17 mouse cellular contexts compared by ENCODE assay signal in genomic region chr5:7995288-7995897, GRCm38 (mm10). TPM values are rescaled to one million over a fixed set of nuclear protein-coding genes. Genes with fewer than 3 reads are reported as not detected.
A peak's percentile ranks its signal among the peaks of the same experiment; 100 is the strongest.
DNase-seq lines count a peak whose midpoint lies in the region; ATAC-seq and TF ChIP-seq lines count a peak whose summit lies in the region.
"Had no signal": no experiment of that assay in that cellular context is flagged by ENCODE, and none has a peak within 500 bp of the region (broad histone marks: within the 10 kb centered on the region; RNA-seq: fewer than 3 reads in every experiment).

No protein-coding gene starts in this region.

- H3K4me3 ChIP-seq in intestine, embryonic 14.5 days (ENCODE audit: low read depth, low read length): no peak overlapping the region
- H3K4me3 ChIP-seq in intestine, postnatal 0 days (ENCODE audit: low read depth, low read length): no peak overlapping the region
- no peak overlapping the region for H3K4me3 ChIP-seq in neural tube, embryonic 11.5 days (ENCODE audit: low read depth, low read length)
- H3K4me3 ChIP-seq in midbrain, embryonic 13.5 days (replicated peaks): no peak overlapping the region
- H3K4me3 ChIP-seq: forebrain, embryonic 15.5 days; heart, adult 2 months; neural tube, embryonic 13.5 days had no signal

- H3K9me3 ChIP-seq in intestine, embryonic 14.5 days (ENCODE audit: control insufficient read depth, low read length): no peaks in the 10 kb centered on the region
- H3K9me3 ChIP-seq in intestine, postnatal 0 days (ENCODE audit: control insufficient read depth): no peaks in the 10 kb centered on the region
- no peaks in the 10 kb centered on the region for H3K9me3 ChIP-seq in neural tube, embryonic 11.5 days (ENCODE audit: control insufficient read depth, low read length)
- no peaks in the 10 kb centered on the region for H3K9me3 ChIP-seq in midbrain, embryonic 13.5 days
- H3K9me3 ChIP-seq: forebrain, embryonic 15.5 days; neural tube, embryonic 13.5 days had no signal

- H3K4me1 ChIP-seq in intestine, embryonic 14.5 days (replicated peaks; ENCODE audit: control insufficient read depth, insufficient read depth, low read length): no peaks in the 10 kb centered on the region
- no peaks in the 10 kb centered on the region for H3K4me1 ChIP-seq in intestine, postnatal 0 days (replicated peaks; ENCODE audit: control insufficient read depth, insufficient read depth, low read length)
- H3K4me1 ChIP-seq in neural tube, embryonic 11.5 days (ENCODE audit: control insufficient read depth, insufficient read depth, low read length): no peaks in the 10 kb centered on the region
- no peaks in the 10 kb centered on the region for H3K4me1 ChIP-seq in midbrain, embryonic 13.5 days (replicated peaks)
- H3K4me1 ChIP-seq: neural tube, embryonic 13.5 days had no signal

- no peak overlapping the region for H3K4me2 ChIP-seq in intestine, embryonic 14.5 days (ENCODE audit: low read length)
- H3K4me2 ChIP-seq in intestine, postnatal 0 days (replicated peaks; ENCODE audit: low read depth): no peak overlapping the region
- no peak overlapping the region for H3K4me2 ChIP-seq in neural tube, embryonic 11.5 days (ENCODE audit: low read depth)
- no peak overlapping the region for H3K4me2 ChIP-seq in midbrain, embryonic 13.5 days (replicated peaks)
- H3K4me2 ChIP-seq: forebrain, embryonic 15.5 days; neural tube, embryonic 13.5 days had no signal

- H3K36me3 ChIP-seq in intestine, embryonic 14.5 days (ENCODE audit: control insufficient read depth, insufficient read depth, low read length): no peaks in the 10 kb centered on the region
- no peaks in the 10 kb centered on the region for H3K36me3 ChIP-seq in intestine, postnatal 0 days (ENCODE audit: control insufficient read depth, insufficient read depth)
- no peaks in the 10 kb centered on the region for H3K36me3 ChIP-seq in neural tube, embryonic 11.5 days (ENCODE audit: control insufficient read depth, insufficient read depth, low read length)
- no peaks in the 10 kb centered on the region for H3K36me3 ChIP-seq in midbrain, embryonic 13.5 days
- H3K36me3 ChIP-seq: forebrain, embryonic 15.5 days; neural tube, embryonic 13.5 days had no signal

- H3K9ac ChIP-seq in intestine, embryonic 14.5 days (ENCODE audit: low read length): no peak overlapping the region
- no peak overlapping the region for H3K9ac ChIP-seq in intestine, postnatal 0 days (ENCODE audit: low read depth, low read length)
- no peak overlapping the region for H3K9ac ChIP-seq in neural tube, embryonic 11.5 days (ENCODE audit: low read length)
- H3K9ac ChIP-seq in midbrain, embryonic 13.5 days (replicated peaks): no peak overlapping the region
- H3K9ac ChIP-seq: forebrain, embryonic 15.5 days; neural tube, embryonic 13.5 days had no signal

- no peak for DNase-seq in intestine, embryonic 14.5 days (ENCODE audit: low spot score)
- no peak for DNase-seq in neural tube, embryonic 11.5 days (ENCODE audit: low spot score)
- DNase-seq in neural tube, embryonic 10.5 days (ENCODE audit: extremely low spot score, low spot score): no peak
- no peak for DNase-seq in lung, postnatal 10 days
- DNase-seq in spleen, postnatal 10 days (ENCODE audit: low spot score in 2 of 2): no peak
- DNase-seq: cerebellum, adult 9-10 months; gastrocnemius, postnatal 14 days; heart, adult 2 months; kidney, adult 2 months; kidney, postnatal 14 days; lung, adult 2 months; right cerebral cortex, postnatal 25 days had no signal

- no peak for TF ChIP-seq CTCF in intestine, postnatal 0 days (IDR thresholded peaks at IDR 0.05; ENCODE audit: low read depth)

- H3K27ac ChIP-seq in intestine, embryonic 14.5 days (ENCODE audit: low read depth): no peak overlapping the region
- no peak overlapping the region for H3K27ac ChIP-seq in intestine, postnatal 0 days (ENCODE audit: low read depth, low read length)
- no peak overlapping the region for H3K27ac ChIP-seq in neural tube, embryonic 11.5 days (ENCODE audit: low read depth, low read length)
- no peak overlapping the region for H3K27ac ChIP-seq in midbrain, embryonic 13.5 days
- H3K27ac ChIP-seq: forebrain, embryonic 15.5 days; heart, adult 2 months; macrophage; neural tube, embryonic 13.5 days had no signal

- no peaks in the 10 kb centered on the region for H3K27me3 ChIP-seq in intestine, embryonic 14.5 days (replicated peaks; ENCODE audit: control insufficient read depth, insufficient read depth, low read length)
- no peaks in the 10 kb centered on the region for H3K27me3 ChIP-seq in intestine, postnatal 0 days (replicated peaks; ENCODE audit: control insufficient read depth, insufficient read depth, low read length)
- no peaks in the 10 kb centered on the region for H3K27me3 ChIP-seq in neural tube, embryonic 11.5 days (ENCODE audit: control insufficient read depth, insufficient read depth, low read length)
- no peaks in the 10 kb centered on the region for H3K27me3 ChIP-seq in midbrain, embryonic 13.5 days
- H3K27me3 ChIP-seq: forebrain, embryonic 15.5 days; neural tube, embryonic 13.5 days had no signal

- ATAC-seq in intestine, embryonic 14.5 days (replicated peaks; ENCODE audit: low FRiP score, low TSS enrichment, low read depth): 0 out of 2 replicates have a peak, but pooled peaks have one; percentile 20
- no peak for ATAC-seq in intestine, postnatal 0 days
- ATAC-seq in neural tube, embryonic 11.5 days (ENCODE audit: insufficient read depth, low FRiP score, low TSS enrichment): peak; percentile 36; the same call in 1 of the 2 replicates
- ATAC-seq in midbrain, embryonic 13.5 days: peak; percentile 40; the same call in 1 of the 2 replicates

- 95% methylated on average over 1 of the region's 1 CpGs for WGBS in intestine, embryonic 14.5 days
- 95% methylated on average over 1 of the region's 1 CpGs for WGBS in intestine, postnatal 0 days
- WGBS in neural tube, embryonic 11.5 days: 97% methylated on average over 1 of the region's 1 CpGs
- 100% methylated on average over 1 of the region's 1 CpGs for WGBS in midbrain, embryonic 13.5 days

RNA-seq across cellular contexts. Expression of gene Steap4, which starts 35.1 kb away (rescaled TPM):
- 0.65 and 1.1 TPM in 2 replicates for polyA plus RNA-seq in intestine, embryonic 14.5 days (2014; fragmentation: Nextera tagmentation; extraction: Ambion mirVana)
- polyA plus RNA-seq in intestine, postnatal 0 days (2015; fragmentation: Nextera tagmentation; extraction: Ambion mirVana): 1.2 and 2.3 TPM in 2 replicates
- 0.22 and 0.31 TPM in 2 replicates for polyA plus RNA-seq in neural tube, embryonic 11.5 days (2014; fragmentation: Nextera tagmentation; extraction: Ambion mirVana)
- polyA plus RNA-seq in midbrain, embryonic 13.5 days (2015; fragmentation: Nextera tagmentation; extraction: Ambion mirVana): 0.17 TPM in 1 of 2 replicates, not detected in the other
- polyA plus RNA-seq: macrophage had no signal

RNA-seq across cellular contexts. Expression of gene Sri, which starts 50.5 kb away (rescaled TPM):
- polyA plus RNA-seq in intestine, embryonic 14.5 days (2014; fragmentation: Nextera tagmentation; extraction: Ambion mirVana): 255 and 257 TPM in 2 replicates
- polyA plus RNA-seq in intestine, postnatal 0 days (2015; fragmentation: Nextera tagmentation; extraction: Ambion mirVana): 322 and 324 TPM in 2 replicates
- 169 and 171 TPM in 2 replicates for polyA plus RNA-seq in neural tube, embryonic 11.5 days (2014; fragmentation: Nextera tagmentation; extraction: Ambion mirVana)
- 137 and 149 TPM in 2 replicates for polyA plus RNA-seq in midbrain, embryonic 13.5 days (2015; fragmentation: Nextera tagmentation; extraction: Ambion mirVana)
